Mouse (Mus musculus): Measurements from ENCODE around the gene Psmd9. TPM values are rescaled to one million over a fixed set of nuclear protein-coding genes. Genes with fewer than 3 reads are reported as not detected.
A peak's percentile ranks its signal among the peaks of the same experiment; 100 is the strongest.
"Not testable (repeated sequence)": the region's sequence is repeated elsewhere in the genome, so short reads cannot be mapped to it uniquely, and the experiment has no call there.

Gene Psmd9
- polyA plus RNA-seq, 1 experiment from 2014 or later = 71.5 TPM

GRCm38 (mm10) chr5:123223861-123224260, 54.6 kb downstream of the Psmd9 start:
- H3K4me1 ChIP-seq; H3K27me3 ChIP-seq (replicated peaks); H3K9ac ChIP-seq; H3K4me2 ChIP-seq; H3K27ac ChIP-seq; H3K9me3 ChIP-seq; H3K4me3 ChIP-seq; H3K36me3 ChIP-seq (replicated peaks); ATAC-seq (replicated peaks): not testable (repeated sequence)
- 55% methylated on average over 6 of the region's 6 CpGs for WGBS

GRCm38 (mm10) chr5:123226851-123227250, 57.6 kb downstream of the Psmd9 start:
- no peak for ATAC-seq (replicated peaks)
- no peak overlapping the region for H3K4me2 ChIP-seq
- H3K4me1 ChIP-seq = peaks cover 10% of the 10 kb centered on the region
- H3K9me3 ChIP-seq = no peaks in the 10 kb centered on the region
- 90% methylated on average over 7 of the region's 7 CpGs for WGBS
- no peaks in the 10 kb centered on the region; the same call in 1 of the 2 replicates for H3K36me3 ChIP-seq (replicated peaks)
- H3K27ac ChIP-seq = no peak overlapping the region
- no peak overlapping the region for H3K9ac ChIP-seq
- H3K4me3 ChIP-seq = no peak overlapping the region
- no peaks in the 10 kb centered on the region for H3K27me3 ChIP-seq (replicated peaks)

- H3K36me3 ChIP-seq (replicated peaks) = no peaks in the 10 kb centered on the region; the same call in 1 of the 2 replicates
- WGBS = 2% methylated on average over 42 of the region's 42 CpGs
- H3K27me3 ChIP-seq (replicated peaks) = no peaks in the 10 kb centered on the region
- ATAC-seq (replicated peaks) = peak; percentile 88
- no peak overlapping the region for H3K27ac ChIP-seq
- no peaks in the 10 kb centered on the region for H3K9me3 ChIP-seq
- peak overlapping the region; percentile 80 for H3K4me2 ChIP-seq
- peak overlapping the region; percentile 84 for H3K9ac ChIP-seq
- H3K4me1 ChIP-seq = peaks cover 10% of the 10 kb centered on the region
- H3K4me3 ChIP-seq = peak overlapping the region; percentile 89
Measured at GRCm38 (mm10) chr5:123227762-123228523, 58.7 kb downstream of the Psmd9 start.

GRCm38 (mm10) chr5:123228524-123228922, 59.3 kb downstream of the Psmd9 start:
- no peak overlapping the region for H3K27ac ChIP-seq
- no peaks in the 10 kb centered on the region for H3K27me3 ChIP-seq (replicated peaks)
- peaks cover 10% of the 10 kb centered on the region for H3K4me1 ChIP-seq
- H3K9ac ChIP-seq = peak overlapping the region; percentile 84
- peak overlapping the region; percentile 80 for H3K4me2 ChIP-seq
- H3K4me3 ChIP-seq = peak overlapping the region; percentile 89
- no peaks in the 10 kb centered on the region; the same call in 1 of the 2 replicates for H3K36me3 ChIP-seq (replicated peaks)
- no peaks in the 10 kb centered on the region for H3K9me3 ChIP-seq
- ATAC-seq (replicated peaks) = no peak
- 9% methylated on average over 15 of the region's 15 CpGs for WGBS

- Histone ChIP-seq H3K27ac (no peak overlapping the region), H3K4me1 (peaks cover 10% of the 10 kb centered on the region), H3K9ac (no peak overlapping the region), H3K4me2 (peak overlapping the region; percentile 80), H3K36me3 (replicated peaks) (no peaks in the 10 kb centered on the region; the same call in 1 of the 2 replicates), H3K9me3 (no peaks in the 10 kb centered on the region), H3K27me3 (replicated peaks) (no peaks in the 10 kb centered on the region), H3K4me3 (0 out of 2 replicates have a peak overlapping the region, but pooled peaks have one; percentile 89)
- WGBS = 90% methylated on average over 6 of the region's 6 CpGs
- no peak for ATAC-seq (replicated peaks)
Measured at GRCm38 (mm10) chr5:123229296-123229695, 60.1 kb downstream of the Psmd9 start.

- 95% methylated on average over 2 of the region's 2 CpGs for WGBS
- Histone ChIP-seq H3K9ac (no peak overlapping the region), H3K27me3 (replicated peaks) (no peaks in the 10 kb centered on the region), H3K4me3 (no peak overlapping the region), H3K9me3 (no peaks in the 10 kb centered on the region), H3K27ac (no peak overlapping the region), H3K4me1 (peaks cover 10% of the 10 kb centered on the region), H3K36me3 (replicated peaks) (peaks cover 5% of the 10 kb centered on the region), H3K4me2 (no peak overlapping the region)
- no peak for ATAC-seq (replicated peaks)
Measured at GRCm38 (mm10) chr5:123232180-123232579, 63.0 kb downstream of the Psmd9 start.

GRCm38 (mm10) chr5:123235731-123236130, 66.5 kb downstream of the Psmd9 start:
- no peak overlapping the region for H3K9ac ChIP-seq
- H3K4me3 ChIP-seq = no peak overlapping the region
- WGBS = 24% methylated on average over 2 of the region's 2 CpGs
- H3K36me3 ChIP-seq (replicated peaks) = peaks cover 12% of the 10 kb centered on the region
- no peak overlapping the region for H3K4me2 ChIP-seq
- H3K4me1 ChIP-seq = no peaks in the 10 kb centered on the region; the same call in 1 of the 2 replicates
- no peaks in the 10 kb centered on the region for H3K9me3 ChIP-seq
- no peaks in the 10 kb centered on the region for H3K27me3 ChIP-seq (replicated peaks)
- no peak for ATAC-seq (replicated peaks)
- no peak overlapping the region for H3K27ac ChIP-seq

GRCm38 (mm10) chr5:123236426-123236825, 67.2 kb downstream of the Psmd9 start:
- WGBS = 91% methylated on average over 9 of the region's 9 CpGs

GRCm38 (mm10) chr5:123239501-123239900, 70.3 kb downstream of the Psmd9 start:
- Histone ChIP-seq H3K9ac (no peak overlapping the region), H3K4me1 (no peaks in the 10 kb centered on the region; the same call in 1 of the 2 replicates), H3K27me3 (replicated peaks) (no peaks in the 10 kb centered on the region), H3K4me3 (no peak overlapping the region), H3K4me2 (no peak overlapping the region), H3K36me3 (replicated peaks) (peaks cover 33% of the 10 kb centered on the region), H3K27ac (no peak overlapping the region), H3K9me3 (no peaks in the 10 kb centered on the region)
- WGBS = 92% methylated on average over 11 of the region's 11 CpGs
- no peak for ATAC-seq (replicated peaks)

More at GRCm38 (mm10) chr5:123236426-123236825, 67.2 kb downstream of the Psmd9 start:
- H3K36me3 ChIP-seq (replicated peaks) = peaks cover 16% of the 10 kb centered on the region
- no peaks in the 10 kb centered on the region; the same call in 1 of the 2 replicates for H3K4me1 ChIP-seq
- H3K27ac ChIP-seq = no peak overlapping the region
- no peak overlapping the region for H3K4me3 ChIP-seq
- ATAC-seq (replicated peaks) = no peak
- H3K9ac ChIP-seq = no peak overlapping the region
- no peaks in the 10 kb centered on the region for H3K27me3 ChIP-seq (replicated peaks)
- no peak overlapping the region for H3K4me2 ChIP-seq
- no peaks in the 10 kb centered on the region for H3K9me3 ChIP-seq

GRCm38 (mm10) chr5:123245518-123245917, 76.3 kb downstream of the Psmd9 start:
- Histone ChIP-seq H3K9me3 (no peaks in the 10 kb centered on the region), H3K9ac (no peak overlapping the region), H3K36me3 (replicated peaks) (peaks cover 26% of the 10 kb centered on the region), H3K4me3 (no peak overlapping the region), H3K27me3 (replicated peaks) (no peaks in the 10 kb centered on the region), H3K27ac (no peak overlapping the region), H3K4me2 (no peak overlapping the region), H3K4me1 (peaks cover 3% of the 10 kb centered on the region; the same call in 1 of the 2 replicates)
- WGBS = 19% methylated on average over 4 of the region's 4 CpGs
- ATAC-seq (replicated peaks) = no peak

- no peak for ATAC-seq (replicated peaks)
- 71% methylated on average over 8 of the region's 8 CpGs for WGBS
- peak overlapping the region; percentile 69 for H3K4me2 ChIP-seq
- H3K27me3 ChIP-seq (replicated peaks) = no peaks in the 10 kb centered on the region
- H3K9me3 ChIP-seq = no peaks in the 10 kb centered on the region
- peaks cover 8% of the 10 kb centered on the region for H3K4me1 ChIP-seq
- no peak overlapping the region for H3K27ac ChIP-seq
- peaks cover 5% of the 10 kb centered on the region for H3K36me3 ChIP-seq (replicated peaks)
- H3K9ac ChIP-seq = no peak overlapping the region
- H3K4me3 ChIP-seq = no peak overlapping the region
Measured at GRCm38 (mm10) chr5:123251390-123251789, 82.2 kb downstream of the Psmd9 start.

- 2% methylated on average over 18 of the region's 18 CpGs for WGBS
- Histone ChIP-seq H3K9me3 (no peaks in the 10 kb centered on the region), H3K9ac (no peak within 1 kb of the TSS; the same call in 1 of the 2 replicates), H3K4me3 (peak within 1 kb of the TSS; percentile 35), H3K4me2 (peak within 1 kb of the TSS; percentile 69), H3K27ac (no peak within 1 kb of the TSS), H3K27me3 (replicated peaks) (no peaks in the 10 kb centered on the region), H3K36me3 (replicated peaks) (peaks cover 5% of the 10 kb centered on the region), H3K4me1 (peaks cover 9% of the 10 kb centered on the region)
- ATAC-seq (replicated peaks) = peak; percentile 94
Measured at GRCm38 (mm10) chr5:123251834-123252233, 82.6 kb downstream of the Psmd9 start, which contains the start of gene Wdr66. Gene Wdr66, plus strand, starts transcription at chr5:123252102.
